Mouse (Mus musculus): ENCODE results near the gene Ddx19a.
"Not testable (repeated sequence)": the region's sequence is repeated elsewhere in the genome, so short reads cannot be mapped to it uniquely, and the experiment has no call there.

Ddx19a gene

DNA sequence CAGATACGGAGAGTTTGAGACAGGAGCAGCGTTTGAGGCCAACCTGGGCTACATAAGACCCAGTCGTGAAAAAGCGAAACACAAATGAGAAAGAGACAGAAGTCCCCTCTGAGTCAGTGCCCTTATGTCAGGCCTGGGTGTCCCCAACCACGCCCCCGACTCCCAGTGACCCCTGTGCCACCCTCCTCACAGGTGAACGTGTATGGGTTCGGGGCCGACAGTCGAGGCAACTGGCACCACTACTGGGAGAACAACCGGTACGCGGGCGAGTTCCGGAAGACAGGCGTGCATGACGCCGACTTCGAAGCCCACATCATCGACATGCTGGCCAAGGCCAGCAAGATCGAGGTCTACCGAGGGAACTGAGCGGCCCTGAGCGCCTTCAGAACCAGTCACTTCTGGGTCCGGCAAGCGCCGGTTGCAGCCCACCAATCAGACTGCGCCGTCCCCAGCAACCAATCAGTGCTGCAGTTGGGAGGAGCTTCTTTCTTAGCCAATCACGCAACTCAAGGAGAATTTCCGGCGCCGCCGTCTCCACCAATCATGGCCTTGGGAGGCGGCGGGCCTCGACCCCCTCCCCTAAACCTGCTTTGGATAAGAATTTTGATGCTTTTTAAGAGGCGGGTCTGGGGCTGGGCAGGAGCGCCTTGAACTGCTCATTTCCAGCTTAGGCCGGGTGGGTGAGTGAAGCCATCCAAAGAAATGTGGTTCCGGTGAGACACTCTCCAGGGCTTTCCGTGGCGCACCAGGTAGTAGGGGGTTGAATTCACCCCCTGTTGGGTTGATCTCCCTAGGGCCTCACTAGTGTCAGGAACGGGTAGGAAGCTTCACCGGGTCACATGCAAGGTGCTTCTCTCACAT lies 27.5 kb downstream of the Ddx19a start:
- peak; percentile 47 for DNase-seq (ENCODE audit: low spot score)

DNA sequence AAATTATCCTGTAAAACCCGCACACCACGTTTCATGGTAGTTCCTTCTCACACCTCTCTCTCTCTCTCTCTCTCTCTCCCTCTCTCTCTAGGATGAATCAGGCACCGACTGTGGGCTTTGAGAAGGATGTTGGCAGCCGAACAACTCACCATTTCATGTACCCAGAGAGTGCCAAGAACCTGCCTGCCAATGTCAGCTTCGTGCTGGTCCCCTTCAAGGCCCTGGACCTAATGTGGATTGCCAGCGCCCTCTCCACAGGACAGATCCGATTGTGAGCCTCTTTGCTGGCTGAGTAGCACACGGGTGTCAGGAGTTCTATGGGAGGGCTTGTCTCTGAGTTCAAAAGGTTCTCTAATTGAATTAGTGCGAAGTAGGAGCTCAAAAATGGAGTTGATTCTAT lies 30.3 kb downstream of the Ddx19a start:
- DNase-seq (ENCODE audit: low spot score), result no peak

DNA sequence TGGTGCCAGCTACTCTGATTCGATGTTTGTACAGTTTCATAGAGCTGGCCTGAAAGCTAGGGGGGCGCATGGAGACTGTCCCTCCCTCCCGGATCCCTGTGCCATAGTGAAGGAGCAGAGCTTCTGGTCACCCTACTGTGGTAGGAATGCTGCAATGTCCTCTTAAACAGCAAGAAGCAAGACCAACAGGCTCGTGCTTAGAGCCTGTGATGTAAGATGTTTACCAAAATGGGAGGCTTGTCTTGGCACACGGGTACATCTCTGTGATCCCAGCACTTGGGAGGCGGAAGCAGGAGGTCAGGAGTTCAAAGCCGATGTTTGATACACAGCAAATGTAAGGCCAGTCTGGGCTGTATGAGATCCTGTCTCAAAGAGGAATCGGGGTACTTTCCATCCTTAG lies 31.0 kb downstream of the Ddx19a start:
- DNase-seq (ENCODE audit: low spot score), result no peak

DNA sequence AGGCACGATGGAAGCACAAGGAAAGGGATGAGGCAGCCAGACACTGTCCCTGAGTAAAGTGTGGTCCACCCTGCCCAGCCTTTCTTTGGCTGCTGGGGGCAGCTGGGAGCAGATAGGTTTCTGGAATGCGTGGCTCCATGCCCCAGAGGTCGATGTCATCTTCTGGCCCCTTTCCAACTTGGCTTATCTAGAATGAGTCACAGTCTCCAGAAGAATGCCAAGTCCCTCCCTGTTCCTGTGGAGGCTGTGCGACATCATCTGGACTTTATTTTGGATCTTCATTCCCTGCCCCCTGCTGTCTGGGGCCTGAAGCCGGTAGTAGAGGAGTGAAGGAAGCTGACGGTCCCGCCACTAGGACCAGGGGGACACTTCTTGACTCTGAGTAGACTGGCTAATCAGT lies 32.0 kb downstream of the Ddx19a start:
- no peak for DNase-seq (ENCODE audit: low spot score)

DNA sequence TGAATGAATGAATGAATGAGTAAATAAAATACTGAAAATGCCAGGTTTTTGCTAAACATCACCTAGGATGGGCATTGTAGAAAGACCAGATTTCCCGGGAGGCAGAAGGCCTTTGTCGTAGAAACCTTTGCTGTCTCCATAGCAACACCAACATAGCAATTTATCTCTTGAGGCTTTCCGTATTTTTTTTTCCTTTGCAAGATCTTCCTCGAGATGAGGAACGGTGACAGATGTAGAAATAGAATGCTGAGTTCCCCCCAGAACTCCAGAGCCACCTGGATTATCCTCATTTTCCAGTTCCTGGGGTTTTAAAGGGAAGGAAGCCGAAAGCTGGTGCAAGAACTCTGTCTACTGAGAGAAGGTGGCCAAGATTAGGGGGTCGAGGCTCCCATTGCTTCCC lies 32.9 kb downstream of the Ddx19a start:
- no peak for DNase-seq (ENCODE audit: low spot score)

DNA sequence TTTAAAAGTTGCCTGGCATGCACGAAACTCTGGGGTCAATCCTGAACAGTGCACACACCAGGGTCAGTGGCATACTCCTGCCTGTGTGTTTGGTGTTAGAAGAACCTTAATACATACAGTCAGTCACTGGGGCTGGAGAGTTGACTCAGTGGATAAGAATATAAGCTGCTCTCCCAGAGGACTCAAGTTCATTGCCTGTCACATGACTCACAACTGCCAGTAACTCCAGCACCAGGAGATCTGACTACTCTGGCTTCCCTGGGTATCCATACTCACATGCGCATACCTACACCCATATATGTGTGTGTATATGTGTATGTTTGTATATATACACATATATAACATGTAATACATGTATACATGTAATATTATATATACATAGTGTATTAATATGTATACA lies 34.5 kb downstream of the Ddx19a start:
- DNase-seq (ENCODE audit: low spot score), result no peak

DNA sequence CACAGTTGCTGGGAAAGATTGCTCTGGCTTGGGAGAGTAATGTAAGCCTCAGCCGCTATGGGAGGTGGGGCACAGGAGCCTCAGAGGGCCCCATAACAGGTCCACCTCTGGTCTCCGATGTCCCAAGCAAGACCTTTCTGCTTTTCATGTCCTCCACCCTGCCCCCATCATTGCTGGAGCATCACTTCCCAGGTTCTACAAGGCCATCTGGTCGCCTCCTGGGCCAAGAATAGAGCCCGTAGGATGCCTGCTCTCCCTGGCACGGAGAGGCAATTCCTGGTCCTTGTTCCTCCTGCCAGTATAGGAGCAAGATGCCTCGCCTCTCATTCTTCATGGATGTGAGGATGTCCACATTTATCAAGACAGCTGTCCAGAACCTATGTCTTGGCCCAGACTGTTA lies 37.7 kb downstream of the Ddx19a start:
- DNase-seq (ENCODE audit: low spot score), result no peak

DNA sequence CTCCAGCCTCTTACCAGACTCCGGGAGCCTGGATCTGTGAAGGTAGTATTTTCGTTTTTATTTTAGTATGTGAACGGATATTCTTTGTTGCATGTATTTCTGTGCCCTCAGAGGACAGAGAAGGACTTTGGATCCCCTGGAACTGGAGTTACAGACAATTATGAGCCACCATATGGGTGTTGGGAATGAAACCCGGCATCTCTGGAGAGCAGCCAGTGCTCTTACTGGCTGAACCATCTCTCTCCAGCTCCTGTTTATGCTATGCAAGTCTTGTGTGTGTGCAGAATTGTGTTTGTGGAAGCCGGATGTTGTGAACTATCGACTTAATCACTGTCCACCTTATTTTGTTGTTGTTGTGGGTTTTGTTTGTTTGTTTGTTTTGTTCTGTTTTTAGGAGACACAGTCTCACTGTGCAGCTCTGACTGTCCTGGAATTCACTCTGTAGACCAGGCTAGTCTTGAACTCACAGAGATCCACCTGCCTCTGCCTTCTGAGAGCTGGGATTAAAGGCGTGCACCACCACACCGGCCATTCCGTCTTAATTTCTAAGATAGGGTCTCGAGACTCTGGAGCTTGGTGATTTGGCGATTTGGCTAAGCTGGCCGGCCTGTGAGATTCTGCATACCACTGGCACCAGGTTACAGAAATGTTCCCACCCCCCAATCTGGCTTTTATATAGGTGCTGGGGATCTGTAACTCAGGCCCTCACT lies 38.4 kb downstream of the Ddx19a start:
- DNase-seq (ENCODE audit: low spot score), result no peak

DNA sequence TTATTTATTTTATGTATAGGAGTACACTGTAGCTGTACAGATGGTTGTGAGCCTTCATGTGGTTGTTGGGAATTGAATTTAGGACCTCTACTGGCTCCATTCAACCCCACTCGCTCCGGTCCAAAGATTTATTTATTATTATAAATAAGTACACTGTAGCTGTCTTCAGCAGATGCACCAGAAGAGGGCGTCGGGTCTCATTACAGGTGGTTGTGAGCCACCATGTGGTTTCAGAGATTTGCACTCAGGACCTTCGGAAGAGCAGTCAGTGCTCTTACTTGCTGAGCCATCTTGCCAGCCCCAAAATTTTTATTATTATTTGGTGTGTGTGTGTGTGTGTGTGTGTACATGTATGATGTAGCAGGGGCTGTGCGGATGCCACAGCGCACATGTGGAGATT lies 39.0 kb downstream of the Ddx19a start:
- DNase-seq (ENCODE audit: low spot score), result not testable (repeated sequence)

DNA sequence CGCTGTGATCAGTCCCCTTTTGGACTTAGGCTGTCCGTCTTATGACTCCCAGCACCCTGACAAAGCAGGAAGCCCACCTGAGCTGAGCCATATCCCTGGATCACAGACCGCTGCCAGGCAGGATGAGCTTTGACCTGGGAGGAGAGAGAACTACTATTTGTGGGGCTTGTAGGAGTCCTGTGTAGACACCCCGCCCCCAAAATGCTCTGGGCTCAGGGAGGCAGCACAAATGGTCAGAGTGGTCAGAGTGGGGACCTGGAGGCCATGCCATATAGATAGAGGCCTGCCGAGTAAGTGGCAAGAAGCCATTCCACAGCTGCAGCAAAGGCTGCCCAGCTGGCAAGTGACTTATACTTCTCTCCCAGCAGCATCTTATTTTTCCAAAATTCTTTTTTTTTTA lies 39.5 kb downstream of the Ddx19a start:
- DNase-seq (ENCODE audit: low spot score), result no peak

DNA sequence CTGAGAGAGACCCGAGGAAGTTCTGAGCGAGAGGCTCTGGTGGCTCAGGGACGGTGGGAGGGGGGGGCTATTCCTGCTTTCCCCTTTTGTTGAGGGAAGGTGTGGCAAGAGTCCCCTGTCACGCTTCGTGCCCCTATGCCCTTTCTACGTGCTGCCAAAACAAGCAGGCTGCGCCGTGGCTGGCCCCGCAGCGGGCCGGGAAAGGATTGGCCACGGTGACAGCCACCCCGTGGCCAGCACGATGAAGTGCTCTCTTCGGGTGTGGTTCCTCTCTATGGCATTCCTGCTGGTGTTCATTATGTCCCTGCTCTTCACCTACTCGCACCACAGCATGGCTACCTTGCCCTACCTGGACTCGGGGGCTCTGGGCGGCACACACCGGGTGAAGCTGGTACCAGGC lies 40.1 kb downstream of the Ddx19a start:
- no peak for DNase-seq (ENCODE audit: low spot score)

DNA sequence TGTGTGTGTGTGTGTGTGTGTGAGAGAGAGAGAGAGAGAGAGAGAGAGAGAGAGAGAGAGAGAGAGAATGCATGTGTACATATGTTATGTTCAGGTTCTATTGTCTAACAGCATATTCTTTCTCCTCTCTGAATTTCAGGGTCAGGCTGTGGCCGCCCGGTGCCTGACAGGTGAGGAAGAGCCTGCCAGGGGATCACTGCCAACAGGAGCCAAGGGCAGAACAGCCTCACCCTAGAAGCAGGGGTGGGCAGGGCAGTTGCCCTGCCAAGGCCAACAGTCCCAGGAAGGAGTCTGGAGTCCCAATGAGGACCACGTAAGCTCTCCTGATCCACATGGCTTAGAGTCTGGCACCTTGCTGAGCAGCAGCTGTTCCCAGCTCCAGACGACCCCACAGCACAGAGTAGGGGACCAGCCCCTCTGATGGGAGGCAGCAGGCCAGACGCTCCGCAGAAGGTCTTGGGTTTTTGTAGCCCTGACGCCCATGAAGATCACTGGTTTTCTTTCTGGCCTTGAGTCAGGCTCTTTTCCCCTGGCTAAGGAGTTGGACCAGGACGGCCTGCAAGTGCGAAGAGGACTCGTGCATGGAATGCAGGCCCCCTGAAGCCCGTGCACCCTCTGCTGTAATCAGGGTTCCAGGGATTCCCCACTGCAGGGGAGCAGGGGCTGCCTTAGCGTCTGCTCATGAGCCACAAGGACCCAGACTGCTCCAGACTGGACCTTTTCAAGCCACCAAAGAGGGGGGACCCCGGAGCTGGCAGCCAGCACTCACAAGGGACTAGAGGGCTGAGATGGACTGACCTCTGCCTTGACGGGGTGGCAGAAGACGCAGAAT lies 40.8 kb downstream of the Ddx19a start:
- DNase-seq (ENCODE audit: low spot score), result no peak

DNA sequence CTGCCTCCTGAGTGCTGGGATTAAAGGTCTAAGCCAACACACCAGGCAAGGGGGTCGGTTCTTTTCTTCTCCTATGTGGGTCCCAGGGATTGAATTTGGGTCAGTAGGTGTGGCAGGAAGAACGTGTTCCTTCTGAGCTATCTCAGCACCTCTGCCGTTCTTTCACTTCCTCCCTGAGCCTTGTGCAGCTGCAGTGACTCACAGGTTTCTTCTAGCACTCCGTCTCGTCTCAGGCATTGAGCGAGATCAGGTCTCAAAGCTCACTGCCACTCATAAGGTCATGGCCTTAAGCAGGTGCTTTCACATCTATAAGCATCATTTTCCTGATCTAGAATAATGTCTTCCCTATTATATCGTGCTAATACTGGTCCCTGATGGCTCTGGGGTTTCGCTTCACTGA lies 42.8 kb downstream of the Ddx19a start:
- DNase-seq (ENCODE audit: low spot score), result no peak

DNA sequence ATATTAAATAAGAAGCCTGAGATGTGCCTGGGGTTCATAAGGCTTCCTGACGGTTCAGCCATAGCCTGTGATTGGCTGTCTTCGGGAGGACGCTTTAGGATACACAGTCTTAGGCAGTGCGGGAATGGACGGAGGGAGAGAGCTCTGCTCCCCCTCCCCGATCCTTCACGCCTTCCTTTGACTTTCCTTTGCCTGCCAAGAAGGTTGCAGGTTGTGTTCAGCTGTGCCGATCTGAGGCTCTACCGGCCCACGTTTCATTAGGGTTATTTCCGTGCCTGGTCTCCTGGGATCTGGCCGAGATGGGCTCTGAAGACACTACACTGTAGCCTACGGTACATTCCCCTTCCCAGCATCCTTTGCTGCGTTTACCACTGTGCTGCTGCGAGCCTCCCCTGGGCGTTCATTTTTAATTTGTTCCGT lies 47.5 kb downstream of the Ddx19a start:
- DNase-seq (ENCODE audit: low spot score), result no peak

DNA sequence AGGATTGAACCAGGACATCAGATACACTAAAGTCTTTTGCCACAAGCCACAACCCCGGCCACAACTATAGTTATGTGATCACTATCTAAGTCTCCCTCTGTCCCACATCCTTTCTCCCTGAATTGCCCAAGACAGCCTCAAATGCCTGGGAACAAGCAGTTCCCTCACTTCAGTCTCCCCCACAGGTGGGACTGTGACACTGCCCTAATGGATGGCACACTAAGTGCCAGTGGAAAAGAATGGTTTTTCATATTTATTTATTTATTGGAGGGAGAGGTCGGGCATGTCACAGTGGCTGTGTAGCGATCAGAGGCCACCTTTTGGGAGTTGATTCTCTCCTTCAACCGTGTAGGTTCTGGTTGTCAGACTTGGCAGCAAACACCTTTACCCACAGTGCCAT lies 51.9 kb downstream of the Ddx19a start:
- DNase-seq (ENCODE audit: low spot score), result no peak

DNA sequence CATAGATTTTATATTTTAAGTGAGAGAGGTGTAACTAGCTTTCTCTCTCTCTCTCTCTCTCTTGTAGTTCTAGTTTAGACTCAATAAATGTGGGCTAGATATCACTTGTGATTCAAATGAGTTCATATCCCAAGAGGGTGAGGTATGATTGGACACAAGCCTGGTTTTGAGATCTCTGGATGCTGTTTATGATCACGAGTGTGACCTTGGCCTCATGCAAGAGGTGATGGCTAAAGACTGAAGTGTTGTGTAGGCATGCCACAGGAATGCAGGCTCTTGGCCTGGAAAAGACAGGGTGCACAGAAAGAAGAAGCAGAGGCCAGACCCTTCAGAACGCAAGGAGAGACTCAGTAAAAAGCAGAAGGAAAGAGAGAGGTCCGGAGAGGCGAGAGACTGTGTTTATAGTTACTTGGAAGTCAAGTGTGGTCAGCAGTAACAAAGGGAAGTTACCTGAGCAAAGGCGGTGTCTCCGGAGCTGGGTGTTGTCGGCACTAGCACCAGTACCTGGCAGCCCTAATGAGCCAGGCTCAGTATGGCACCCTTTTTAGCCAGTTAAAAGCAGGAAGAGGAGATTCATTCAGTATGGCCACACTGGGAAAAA lies 53.2 kb downstream of the Ddx19a start:
- no peak for DNase-seq (ENCODE audit: low spot score)

DNA sequence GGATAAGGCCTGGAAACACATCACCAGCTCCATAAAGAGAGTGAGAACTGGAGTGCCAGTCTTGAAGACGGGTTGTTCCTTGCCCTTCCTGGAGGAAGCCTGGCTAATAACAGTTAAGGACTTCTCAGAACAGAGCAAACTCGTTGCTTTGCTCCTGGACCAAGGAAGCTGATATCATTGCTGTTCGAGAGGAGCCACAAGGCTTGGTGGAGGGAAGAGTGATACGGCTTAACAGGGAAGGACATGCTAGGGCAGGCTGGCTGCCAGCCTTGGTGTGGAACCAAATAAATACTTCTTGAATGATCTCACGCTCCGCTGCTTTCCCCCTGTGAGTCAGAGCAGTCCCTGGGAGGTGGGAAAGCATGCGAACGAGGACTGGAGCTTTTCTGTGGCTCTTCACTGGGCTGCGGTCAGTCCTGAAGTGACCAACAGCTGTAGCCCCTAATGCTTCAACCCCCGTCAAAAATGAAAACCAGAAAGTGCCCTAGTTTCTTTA lies 56.1 kb downstream of the Ddx19a start:
- peak; percentile 28 for DNase-seq (ENCODE audit: low spot score)

DNA sequence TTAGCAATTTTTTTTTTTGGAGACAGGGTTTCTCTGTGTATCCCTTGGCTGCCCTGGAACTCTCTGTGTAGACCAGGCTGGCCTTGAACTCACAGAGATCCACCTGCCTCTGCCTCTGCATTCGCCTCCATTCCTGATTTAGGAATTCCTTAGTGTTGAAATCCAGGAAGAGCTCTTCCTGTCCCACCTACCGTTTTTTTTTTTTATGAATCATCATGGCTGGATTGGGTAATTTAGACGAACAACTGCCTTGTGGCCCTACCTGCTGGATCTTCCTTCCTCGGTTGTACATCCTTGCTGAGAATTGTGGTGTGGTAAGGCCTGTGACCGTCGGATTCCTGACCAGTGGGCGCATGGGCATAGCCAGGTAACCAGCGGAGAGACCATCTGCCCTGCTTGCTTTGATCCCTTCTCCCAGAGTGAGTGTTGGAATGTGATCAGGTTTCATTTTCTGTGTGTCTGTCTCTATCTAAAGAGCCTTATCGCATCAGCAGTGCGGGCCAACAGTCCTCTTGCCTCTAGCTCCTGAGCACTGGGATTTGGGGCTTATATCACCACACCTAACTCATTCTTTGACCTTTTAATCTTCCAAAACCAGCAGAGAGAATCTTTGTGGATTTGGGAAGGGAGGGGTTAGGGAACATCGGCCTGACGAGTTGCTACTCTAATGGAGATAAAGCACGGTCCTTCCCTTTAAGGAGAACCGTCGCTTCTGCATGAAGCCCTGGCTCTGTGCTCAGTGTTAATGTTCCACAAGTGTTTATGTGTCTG lies 56.7 kb downstream of the Ddx19a start:
- DNase-seq (ENCODE audit: low spot score), result no peak

DNA sequence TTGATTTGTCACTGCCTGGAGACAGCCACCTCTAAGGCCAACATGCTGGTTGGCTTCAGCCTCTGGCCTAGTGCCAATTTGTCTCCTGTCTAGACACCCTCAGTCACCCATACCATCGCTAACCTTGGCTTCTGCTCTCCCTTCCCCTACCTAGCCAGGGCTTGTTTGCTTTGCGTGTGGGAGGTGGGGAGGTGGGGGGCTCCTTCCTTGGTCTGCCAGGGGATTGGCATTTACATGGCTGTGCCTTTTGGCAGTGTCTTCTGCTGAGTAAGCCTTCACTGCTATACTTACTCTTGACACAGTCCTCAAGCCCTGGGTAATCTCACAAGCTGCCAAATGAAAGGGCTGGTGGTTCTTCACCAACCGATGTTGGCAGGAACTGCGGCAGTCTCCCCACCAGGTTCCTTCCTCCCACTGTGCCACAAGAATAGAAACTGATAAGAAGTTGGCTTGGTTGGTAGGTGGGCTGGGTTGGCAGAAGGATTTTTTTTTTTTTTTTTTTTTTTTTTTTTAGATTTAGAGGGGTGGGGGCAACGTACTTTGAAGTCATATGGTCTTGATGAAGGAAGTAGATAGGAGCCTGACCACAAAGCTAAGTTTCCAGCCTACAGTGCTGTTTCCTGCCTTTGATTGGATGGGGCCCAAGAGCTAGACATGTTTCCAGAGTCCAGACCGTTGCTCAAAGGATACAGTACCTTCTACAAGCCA lies 58.6 kb downstream of the Ddx19a start:
- DNase-seq (ENCODE audit: low spot score), result no peak

DNA sequence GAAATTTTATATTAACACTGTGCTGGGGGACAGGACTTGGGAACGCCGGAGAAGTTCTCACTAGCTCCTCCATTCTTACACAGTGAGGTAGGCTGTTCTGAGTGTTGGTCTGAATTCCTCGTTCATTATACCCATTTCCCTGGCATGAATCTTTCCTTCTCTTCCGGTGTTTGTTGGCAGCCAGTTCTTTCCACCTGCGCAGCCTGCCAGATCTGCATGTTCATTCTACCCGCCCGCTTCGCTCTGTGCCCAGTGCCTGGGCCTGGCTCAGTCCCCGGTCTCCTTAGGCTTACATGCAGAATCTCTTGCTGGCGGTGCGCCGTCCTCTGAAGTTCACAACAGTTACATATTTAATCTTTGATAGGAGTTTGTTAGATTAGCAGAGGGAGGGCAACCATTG lies 61.4 kb downstream of the Ddx19a start:
- no peak for DNase-seq (ENCODE audit: low spot score)

DNA sequence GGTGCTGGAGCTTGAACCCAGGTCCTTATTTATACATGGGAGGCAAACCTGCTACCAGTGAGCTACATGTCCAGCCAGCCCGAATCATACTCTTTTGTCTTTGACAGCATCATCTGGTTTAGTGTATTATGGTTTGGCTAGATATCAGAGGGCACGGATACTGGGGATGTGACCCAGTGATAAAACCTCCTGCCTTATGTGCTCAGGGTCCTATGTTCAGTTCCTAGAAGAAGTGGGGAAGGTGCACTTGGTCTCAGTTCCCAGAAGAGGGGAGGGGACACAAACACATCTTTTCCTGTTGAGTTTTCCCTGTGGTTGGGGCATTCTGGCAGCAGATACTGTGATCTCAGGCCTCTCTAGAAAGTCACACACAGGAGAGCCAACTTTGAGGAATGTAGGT lies 64.3 kb downstream of the Ddx19a start:
- DNase-seq (ENCODE audit: low spot score), result no peak

Measured in urinary bladder, postnatal 10 days (tissue).